Mouse (Mus musculus): ENCODE data around the gene Anks1b. TPM values are rescaled to one million over a fixed set of nuclear protein-coding genes. Genes with fewer than 3 reads are reported as not detected.

Anks1b gene
- total RNA-seq, 4 experiments from 2014 or later: 0.18 to 0.46 (median 0.32) TPM

- no peak for DNase-seq (ENCODE audit: low spot score in 2 of 2)
Observed at GRCm38 (mm10) chr10:89946636-89947349, 73.5 kb downstream of the Anks1b start.

GRCm38 (mm10) chr10:89974361-89974760, 101.1 kb downstream of the Anks1b start:
- no peak for DNase-seq (ENCODE audit: low spot score in 2 of 2)

GRCm38 (mm10) chr10:89975431-89975841, 102.1 kb downstream of the Anks1b start:
- no peak for DNase-seq (ENCODE audit: low spot score in 2 of 2)

GRCm38 (mm10) chr10:89976577-89976976, 103.3 kb downstream of the Anks1b start:
- no peak for DNase-seq (ENCODE audit: low spot score in 2 of 2)

GRCm38 (mm10) chr10:89994171-89994570, 120.9 kb downstream of the Anks1b start:
- DNase-seq (ENCODE audit: low spot score in 2 of 2): no peak

- DNase-seq (ENCODE audit: low spot score in 2 of 2): no peak
Observed at GRCm38 (mm10) chr10:89995621-89996428, 122.5 kb downstream of the Anks1b start.

- no peak for DNase-seq (ENCODE audit: low spot score in 2 of 2)
Observed at GRCm38 (mm10) chr10:90003980-90004729, 130.8 kb downstream of the Anks1b start.

GRCm38 (mm10) chr10:90004882-90005281, 131.6 kb downstream of the Anks1b start:
- DNase-seq (ENCODE audit: low spot score in 2 of 2): no peak

GRCm38 (mm10) chr10:90033037-90033436, 159.7 kb downstream of the Anks1b start:
- no peak for DNase-seq (ENCODE audit: low spot score in 2 of 2)

- DNase-seq (ENCODE audit: low spot score in 2 of 2): no peak
Observed at GRCm38 (mm10) chr10:90043287-90043686, 170.0 kb downstream of the Anks1b start.

GRCm38 (mm10) chr10:90043773-90044172, 170.5 kb downstream of the Anks1b start:
- no peak for DNase-seq (ENCODE audit: low spot score in 2 of 2)

GRCm38 (mm10) chr10:90044229-90044628, 170.9 kb downstream of the Anks1b start:
- no peak for DNase-seq (ENCODE audit: low spot score in 2 of 2)

- DNase-seq (ENCODE audit: low spot score in 2 of 2): no peak
Observed at GRCm38 (mm10) chr10:90068651-90069050, 195.3 kb downstream of the Anks1b start.

- DNase-seq (ENCODE audit: low spot score in 2 of 2): no peak
Observed at GRCm38 (mm10) chr10:90077930-90078329, 204.6 kb downstream of the Anks1b start.

GRCm38 (mm10) chr10:90081151-90081550, 207.8 kb downstream of the Anks1b start:
- no peak for DNase-seq (ENCODE audit: low spot score in 2 of 2)

GRCm38 (mm10) chr10:90081630-90082029, 208.3 kb downstream of the Anks1b start:
- DNase-seq (ENCODE audit: low spot score in 2 of 2): no peak

GRCm38 (mm10) chr10:90093877-90094276, 220.6 kb downstream of the Anks1b start:
- no peak for DNase-seq (ENCODE audit: low spot score in 2 of 2)

GRCm38 (mm10) chr10:90112662-90113061, 239.4 kb downstream of the Anks1b start:
- no peak for DNase-seq (ENCODE audit: low spot score in 2 of 2)

- DNase-seq (ENCODE audit: low spot score in 2 of 2): no peak
Observed at GRCm38 (mm10) chr10:90116867-90117266, 243.6 kb downstream of the Anks1b start.

- DNase-seq (ENCODE audit: low spot score in 2 of 2): no peak
Observed at GRCm38 (mm10) chr10:90117836-90118235, 244.5 kb downstream of the Anks1b start.

- no peak for DNase-seq (ENCODE audit: low spot score in 2 of 2)
Observed at GRCm38 (mm10) chr10:90137538-90137937, 264.2 kb downstream of the Anks1b start.

- no peak for DNase-seq (ENCODE audit: low spot score in 2 of 2)
Observed at GRCm38 (mm10) chr10:90140947-90141346, 267.6 kb downstream of the Anks1b start.

Data from gastrocnemius, adult 8-10 months (tissue).